In genomic region chr14:49733950-49734349, GRCm38 (mm10) we compare ENCODE assay signal across 10 mouse cellular contexts. TPM values are rescaled to one million over a fixed set of nuclear protein-coding genes. Genes with fewer than 3 reads are reported as not detected.
DNase-seq lines count a peak whose midpoint lies in the region; ATAC-seq and TF ChIP-seq lines count a peak whose summit lies in the region.
"Had no signal": no experiment of that assay in that cellular context is flagged by ENCODE, and none has a peak within 500 bp of the region (broad histone marks: within the 10 kb centered on the region; RNA-seq: fewer than 3 reads in every experiment).

No protein-coding gene starts in this region.

- H3K9me3 ChIP-seq in intestine, postnatal 0 days (ENCODE audit: control insufficient read depth), result no peaks in the 10 kb centered on the region
- no peaks in the 10 kb centered on the region for H3K9me3 ChIP-seq in intestine, embryonic 15.5 days
- H3K9me3 ChIP-seq: megakaryocyte, embryonic 14.5 days had no signal

- H3K27me3 ChIP-seq in intestine, postnatal 0 days (replicated peaks; ENCODE audit: control insufficient read depth, insufficient read depth, low read length), result no peaks in the 10 kb centered on the region
- no peaks in the 10 kb centered on the region for H3K27me3 ChIP-seq in intestine, embryonic 15.5 days (replicated peaks)
- H3K27me3 ChIP-seq: megakaryocyte, embryonic 14.5 days had no signal

- peak; percentile 74 for TF ChIP-seq CTCF in intestine, postnatal 0 days (IDR thresholded peaks at IDR 0.05; ENCODE audit: low read depth)

- H3K36me3 ChIP-seq in intestine, postnatal 0 days (ENCODE audit: control insufficient read depth, insufficient read depth), result no peaks in the 10 kb centered on the region
- H3K36me3 ChIP-seq in intestine, embryonic 15.5 days, result no peaks in the 10 kb centered on the region

- peak; percentile 10 for DNase-seq in 3T3-L1 (ENCODE audit: low read depth, low spot score)
- DNase-seq in Muller cell, postnatal 12 days (ENCODE audit: inconsistent ontology term), result peak; percentile 12
- peak; percentile 26 for DNase-seq in forelimb bud, embryonic 11.5 days (ENCODE audit: low read depth, low spot score)
- no peak for DNase-seq in right cerebral cortex, postnatal 10 days (ENCODE audit: low spot score in 2 of 2)
- no peak for DNase-seq in spleen, postnatal 14 days (ENCODE audit: low spot score in 2 of 2)
- DNase-seq in lung, adult 18-20 months, result no peak

- no peak overlapping the region for H3K9ac ChIP-seq in intestine, postnatal 0 days (ENCODE audit: low read depth, low read length)
- no peak overlapping the region for H3K9ac ChIP-seq in intestine, embryonic 15.5 days

- no peak overlapping the region for H3K4me2 ChIP-seq in intestine, postnatal 0 days (replicated peaks; ENCODE audit: low read depth)
- no peak overlapping the region for H3K4me2 ChIP-seq in intestine, embryonic 15.5 days (replicated peaks)

- ATAC-seq in intestine, postnatal 0 days, result no peak
- ATAC-seq in intestine, embryonic 15.5 days, result no peak

- H3K4me3 ChIP-seq in intestine, postnatal 0 days (ENCODE audit: low read depth, low read length), result no peak overlapping the region
- no peak overlapping the region for H3K4me3 ChIP-seq in intestine, embryonic 15.5 days (replicated peaks)
- H3K4me3 ChIP-seq: erythroblast, embryonic 14.5 days; megakaryocyte, embryonic 14.5 days had no signal

- H3K27ac ChIP-seq in intestine, postnatal 0 days (ENCODE audit: low read depth, low read length), result no peak overlapping the region
- no peak overlapping the region for H3K27ac ChIP-seq in intestine, embryonic 15.5 days

- H3K4me1 ChIP-seq in intestine, postnatal 0 days (replicated peaks; ENCODE audit: control insufficient read depth, insufficient read depth, low read length), result no peaks in the 10 kb centered on the region
- no peaks in the 10 kb centered on the region for H3K4me1 ChIP-seq in intestine, embryonic 15.5 days (replicated peaks)
- H3K4me1 ChIP-seq: megakaryocyte, embryonic 14.5 days had no signal

RNA-seq across cellular contexts. Expression of gene Armh4, which starts 49.2 kb away (rescaled TPM):
- polyA plus RNA-seq in intestine, postnatal 0 days (2015; fragmentation: Nextera tagmentation; extraction: Ambion mirVana), result 5.3 and 6.2 TPM in 2 replicates
- polyA plus RNA-seq in intestine, embryonic 15.5 days (2015; fragmentation: Nextera tagmentation; extraction: Ambion mirVana), result 13.5 and 14.9 TPM in 2 replicates
- polyA plus RNA-seq: erythroblast, embryonic 14.5 days had no signal

Comparison
In these comparisons a context has a peak if more than half of its experiments do, and no peak if none do; other contexts are left out.
1. DNase-seq: peak in 3T3-L1 (single experiment), Muller cell, postnatal 12 days (single experiment) and forelimb bud, embryonic 11.5 days (single experiment); none in right cerebral cortex, postnatal 10 days (0 of 2), spleen, postnatal 14 days (0 of 2) and lung, adult 18-20 months (0 of 2).